Comparison of ENCODE assay signal across 31 mouse cellular contexts in genomic region chr4:53718261-53718660, GRCm38 (mm10). TPM values are rescaled to one million over a fixed set of nuclear protein-coding genes. Genes with fewer than 3 reads are reported as not detected.
DNase-seq lines count a peak whose midpoint lies in the region; ATAC-seq and TF ChIP-seq lines count a peak whose summit lies in the region.
"Had no signal": no experiment of that assay in that cellular context is flagged by ENCODE, and none has a peak within 500 bp of the region (broad histone marks: within the 10 kb centered on the region; RNA-seq: fewer than 3 reads in every experiment).

No protein-coding gene starts in this region.

- no peak overlapping the region for H3K4me2 ChIP-seq in heart, embryonic 12.5 days
- H3K4me2 ChIP-seq in heart, embryonic 16.5 days (ENCODE audit: low read depth, low read length) = no peak overlapping the region
- H3K4me2 ChIP-seq in forebrain, postnatal 0 days (ENCODE audit: low read depth) = no peak overlapping the region
- H3K4me2 ChIP-seq: hindbrain, embryonic 12.5 days; intestine, embryonic 15.5 days; liver, embryonic 12.5 days; midbrain, embryonic 11.5 days; neural tube, embryonic 12.5 days had no signal

- intact Hi-C loops in gastrocnemius, adult 2 months (cut with DNase I) = no loop called here

- no peak overlapping the region for H3K4me3 ChIP-seq in gastrocnemius, adult 2 months
- no peak overlapping the region for H3K4me3 ChIP-seq in heart, embryonic 12.5 days
- H3K4me3 ChIP-seq in heart, embryonic 16.5 days (ENCODE audit: low read length) = no peak overlapping the region
- no peak overlapping the region for H3K4me3 ChIP-seq in forebrain, postnatal 0 days (ENCODE audit: low read depth, low read length)
- H3K4me3 ChIP-seq: erythroblast, embryonic 14.5 days; hindbrain, embryonic 12.5 days; intestine, embryonic 15.5 days; liver, embryonic 12.5 days; myocyte; neural tube, embryonic 12.5 days had no signal

- H3K27me3 ChIP-seq in heart, embryonic 12.5 days (replicated peaks) = no peaks in the 10 kb centered on the region
- no peaks in the 10 kb centered on the region for H3K27me3 ChIP-seq in heart, embryonic 16.5 days (ENCODE audit: control insufficient read depth, insufficient read depth, low read length)
- no peaks in the 10 kb centered on the region for H3K27me3 ChIP-seq in forebrain, postnatal 0 days (ENCODE audit: insufficient read depth, low read length)
- H3K27me3 ChIP-seq: hindbrain, embryonic 12.5 days; intestine, embryonic 15.5 days; liver, embryonic 12.5 days; neural tube, embryonic 12.5 days had no signal

- no peak for ATAC-seq in heart, embryonic 12.5 days (ENCODE audit: insufficient number of reproducible peaks, low FRiP score)
- ATAC-seq in heart, embryonic 16.5 days (replicated peaks; ENCODE audit: extremely low read depth, insufficient read depth, low FRiP score) = no peak
- no peak for ATAC-seq in forebrain, postnatal 0 days
- ATAC-seq: activated CD4-positive, CD25-positive, alpha-beta regulatory T cell, adult 4 months; forebrain, embryonic 16.5 days; hindbrain, postnatal 0 days; intestine, embryonic 15.5 days; liver, embryonic 12.5 days; liver, postnatal 0 days; midbrain, embryonic 16.5 days had no signal

- peak overlapping the region; percentile 25; the same call in 1 of the 2 replicates for H3K27ac ChIP-seq in gastrocnemius, adult 2 months
- H3K27ac ChIP-seq in heart, embryonic 12.5 days (ENCODE audit: poor library complexity, severe bottlenecking) = peak overlapping the region; percentile 15; the same call in 1 of the 2 replicates
- peak overlapping the region; percentile 44 for H3K27ac ChIP-seq in heart, embryonic 16.5 days (ENCODE audit: low read length)
- no peak overlapping the region for H3K27ac ChIP-seq in forebrain, postnatal 0 days (ENCODE audit: low read depth, low read length)
- H3K27ac ChIP-seq: hindbrain, embryonic 12.5 days; hindbrain, postnatal 0 days; intestine, embryonic 15.5 days; liver, embryonic 12.5 days; neural tube, embryonic 12.5 days; stomach, postnatal 0 days had no signal

- no peak for DNase-seq in gastrocnemius, adult 2 months
- DNase-seq in gastrocnemius, adult 18-20 months (ENCODE audit: low spot score) = no peak
- DNase-seq in heart, adult 8-10 months (ENCODE audit: low spot score) = no peak
- peak; percentile 31 for DNase-seq in adrenal gland, postnatal 14 days
- DNase-seq in forebrain, postnatal 0 days = no peak
- DNase-seq: B cell, adult 2 months; cerebellum, adult 11 months; cerebellum, postnatal 10 days; gastrocnemius, postnatal 25 days; kidney, adult 8-10 months; layer of hippocampus, postnatal 36 days; left cerebral cortex, postnatal 4 days; liver, postnatal 0 days; lung, postnatal 36 days; right cerebral cortex, postnatal 4 days; thymus, adult 18-20 months; thymus, postnatal 25 days had no signal

- 72% methylated on average over 5 of the region's 5 CpGs for WGBS in heart, embryonic 12.5 days
- WGBS in heart, embryonic 16.5 days = 60% methylated on average over 5 of the region's 5 CpGs
- WGBS in forebrain, postnatal 0 days = 84% methylated on average over 5 of the region's 5 CpGs

- H3K9ac ChIP-seq in heart, embryonic 12.5 days = no peak overlapping the region
- H3K9ac ChIP-seq in heart, embryonic 16.5 days (ENCODE audit: low read length) = no peak overlapping the region
- H3K9ac ChIP-seq in forebrain, postnatal 0 days = no peak overlapping the region
- H3K9ac ChIP-seq: hindbrain, embryonic 12.5 days; intestine, embryonic 15.5 days; liver, embryonic 12.5 days; liver, postnatal 0 days; neural tube, embryonic 12.5 days had no signal

- no peaks in the 10 kb centered on the region for H3K9me3 ChIP-seq in heart, embryonic 12.5 days (replicated peaks)
- no peaks in the 10 kb centered on the region for H3K9me3 ChIP-seq in heart, embryonic 16.5 days (replicated peaks; ENCODE audit: control insufficient read depth, low read length)
- no peaks in the 10 kb centered on the region for H3K9me3 ChIP-seq in forebrain, postnatal 0 days (ENCODE audit: low read length)
- H3K9me3 ChIP-seq: hindbrain, embryonic 12.5 days; intestine, embryonic 15.5 days; liver, embryonic 12.5 days; neural tube, embryonic 12.5 days had no signal

- H3K36me3 ChIP-seq in heart, embryonic 12.5 days = peaks cover 8% of the 10 kb centered on the region
- H3K36me3 ChIP-seq in heart, embryonic 16.5 days (ENCODE audit: control insufficient read depth, insufficient read depth) = no peaks in the 10 kb centered on the region
- H3K36me3 ChIP-seq in forebrain, postnatal 0 days (ENCODE audit: insufficient read depth) = 0 out of 2 replicates have a peak, but pooled peaks cover 5% of the 10 kb centered on the region
- H3K36me3 ChIP-seq: intestine, embryonic 15.5 days had no signal

- TF ChIP-seq CTCF in gastrocnemius, adult 2 months (IDR thresholded peaks at IDR 0.05) = no peak
- TF ChIP-seq CTCF in forebrain, postnatal 0 days (IDR thresholded peaks at IDR 0.05; ENCODE audit: low read depth) = no peak

- peaks cover 16% of the 10 kb centered on the region for H3K4me1 ChIP-seq in heart, embryonic 12.5 days (replicated peaks)
- peaks cover 17% of the 10 kb centered on the region for H3K4me1 ChIP-seq in heart, embryonic 16.5 days (ENCODE audit: control insufficient read depth, insufficient read depth, low read length)
- H3K4me1 ChIP-seq in forebrain, postnatal 0 days (ENCODE audit: insufficient read depth) = peaks cover 8% of the 10 kb centered on the region; the same call in 1 of the 2 replicates
- H3K4me1 ChIP-seq: intestine, embryonic 15.5 days had no signal

RNA-seq across cellular contexts. Expression of gene Fktn, which starts 4.5 kb away (rescaled TPM):
- total RNA-seq in gastrocnemius, adult 2 months (2021) = 1 to 10 TPM; 6.6 to 10.0 TPM
- total RNA-seq in gastrocnemius, adult 18-20 months (2021) = 1 to 10 TPM; 6.6 to 7.6 TPM
- polyA plus RNA-seq in heart, embryonic 12.5 days (2016; fragmentation: Nextera tagmentation; extraction: Ambion mirVana) = 20.8 TPM in 2 replicates
- 10 to 100 TPM; 18.9 to 23.4 (median 21.5) TPM for total RNA-seq in heart, adult 8-10 months (2022)
- total RNA-seq in adrenal gland, postnatal 14 days (2021) = 16.1 and 18.1 TPM in 2 replicates
- polyA plus RNA-seq in heart, embryonic 16.5 days (2015; fragmentation: Nextera tagmentation; extraction: Ambion mirVana) = 16.5 and 18.7 TPM in 2 replicates
- 10.1 and 14.6 TPM in 2 replicates for total RNA-seq in forebrain, postnatal 0 days (2014; rRNA removed)
- polyA plus RNA-seq in forebrain, postnatal 0 days (2015; fragmentation: Nextera tagmentation; extraction: Ambion mirVana) = 6.6 and 14.8 TPM in 2 replicates
